Mouse (Mus musculus) G1E (cell line): ENCODE data around the gene Hrh2.

ENCODE experiments used
- CTCF ChIP-seq: IDR thresholded peaks from 2 replicates; pipeline ENCODE4 v1.5.1; 2012; ENCODE audit warnings: low read depth, low read length, inconsistent platforms, mixed read lengths
- GATA2 ChIP-seq: IDR thresholded peaks from 2 replicates; pipeline ENCODE4 v1.6.1; 2012; ENCODE audit warnings: low read depth, low read length, inconsistent platforms, borderline replicate concordance
- TAL1 ChIP-seq: conservative IDR thresholded peaks from 2 replicates; pipeline ENCODE4 v1.6.1; 2012; ENCODE audit warnings: low read depth, low read length, inconsistent platforms, mixed read lengths

DNA sequence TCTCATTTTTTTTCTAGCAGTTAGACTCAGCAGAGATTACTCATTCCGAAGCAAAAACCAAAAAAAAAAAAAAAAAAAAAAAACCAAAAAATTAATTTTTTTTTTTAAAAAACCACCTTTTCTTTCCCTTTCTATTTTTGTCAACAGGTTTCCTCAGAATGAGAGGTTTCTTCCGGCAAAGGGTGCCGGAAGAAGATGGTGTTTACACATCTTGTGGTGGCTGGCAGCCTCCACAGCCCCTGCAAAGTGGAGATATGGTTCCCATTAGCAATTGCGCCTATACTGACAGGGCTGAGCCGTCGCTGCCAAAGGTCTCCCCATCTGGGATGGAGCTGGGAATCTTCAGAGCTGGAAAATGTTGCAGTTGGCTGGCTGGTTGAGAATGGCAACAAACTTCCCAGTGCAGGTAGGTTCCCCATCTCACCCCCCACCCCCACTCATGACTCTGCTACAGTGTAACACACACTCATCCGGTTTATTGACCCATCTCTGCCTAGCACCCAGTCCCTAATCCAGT is 3.7 kb upstream of the Hrh2 start:
- TF ChIP-seq CTCF (no peak), GATA2 (no peak), TAL1 (no peak)
